Mouse (Mus musculus) neutrophil, adult 83 days (primary cell): Measurements from ENCODE around the gene Det1. TPM values are rescaled to one million over a fixed set of nuclear protein-coding genes. Genes with fewer than 3 reads are reported as not detected.

Source experiments
- total RNA-seq, 2 experiments: library from RNA; stranded (reverse); gene quantifications; one replicate each; pipeline ENCODE4 v1.2.4; 2023

Det1 gene
- 1 to 10 TPM; 5.4 to 5.7 TPM for total RNA-seq

DNA sequence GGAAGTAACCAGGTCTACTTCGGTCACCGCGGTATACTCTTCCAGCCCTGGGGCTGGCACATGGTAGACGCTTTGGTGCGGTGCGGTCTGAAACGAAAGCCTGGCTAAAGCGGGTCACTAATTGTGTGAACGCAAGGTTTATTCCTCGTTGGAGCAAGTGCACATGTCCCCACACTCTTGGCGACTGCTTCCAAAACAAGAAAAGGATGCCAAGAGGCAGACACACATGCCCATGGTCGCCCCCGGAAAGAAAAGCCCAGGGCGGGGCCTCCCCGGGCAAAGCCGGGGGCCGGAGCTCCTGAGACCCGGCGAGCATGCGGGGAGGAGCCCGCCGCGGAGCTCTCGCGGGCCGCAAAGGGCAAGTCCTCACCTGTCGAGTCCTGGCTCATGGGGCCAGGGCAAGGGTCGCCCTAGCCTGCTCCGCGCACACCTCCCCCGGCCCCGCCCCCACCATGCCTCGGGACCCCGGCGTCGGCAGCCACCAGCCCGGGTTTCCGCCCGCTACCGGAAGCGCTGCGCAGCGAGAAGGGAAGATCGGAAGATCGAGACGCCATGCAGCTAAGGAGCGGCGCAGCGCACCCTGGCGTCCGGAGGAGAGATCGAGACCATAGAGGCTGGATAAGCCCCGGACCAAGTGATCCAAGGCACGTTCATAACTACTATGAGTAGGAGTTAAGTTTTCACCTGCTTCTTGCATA, at the start of gene Det1:
Det1 (minus strand) TSS at position 527 of the 698 bp plus-strand sequence.

DNA sequence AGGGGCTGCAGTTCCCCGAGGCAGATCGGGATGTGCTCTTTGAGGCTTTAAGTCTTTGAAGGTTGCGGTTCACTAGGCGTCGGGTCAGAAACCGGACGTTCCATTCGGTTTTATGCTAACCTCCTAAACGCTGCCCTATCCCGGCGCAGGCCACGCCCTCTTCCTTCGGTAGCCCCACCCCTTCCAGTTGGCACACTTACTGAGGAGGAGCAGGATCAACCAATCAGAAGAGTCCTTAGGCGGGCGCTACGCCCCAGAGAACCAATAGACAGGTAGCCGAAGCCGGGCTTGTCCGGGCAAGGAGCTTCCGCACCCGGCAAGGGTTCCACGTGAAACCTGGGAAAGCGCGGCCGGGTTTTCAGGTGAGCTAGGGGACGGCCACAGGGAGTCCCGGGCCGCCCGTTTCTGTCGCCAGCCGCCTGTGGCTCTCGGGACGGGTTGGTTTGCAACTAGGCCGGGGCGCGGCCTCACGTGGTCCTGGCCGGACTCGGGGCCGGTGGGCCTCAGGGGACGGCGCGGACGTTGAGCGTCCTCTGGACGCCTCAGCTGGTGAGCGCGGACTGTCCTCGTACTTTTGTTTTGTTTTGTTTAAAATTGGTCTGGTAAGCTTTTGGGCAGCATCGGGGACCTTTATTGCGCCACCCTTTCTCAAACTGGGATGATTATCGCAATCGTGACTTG, 48.7 kb upstream of the Det1 start, which contains the start of gene Aen:
Aen (plus strand) TSS at position 202 of the 681 bp plus-strand sequence.

GRCm38 (mm10) chr7:78782639-78783581, 64.2 kb downstream of the Det1 start, which contains the start of the genes Mrps11 and Mrpl46:
TSS of gene Mrps11 (plus strand) at chr7:78783119.
TSS of gene Mrpl46 (minus strand) at chr7:78783531.

Other genes with a start within 250 kb of the Det1 start
- gene Ntrk3, start 109.3 kb downstream of the Det1 start, total RNA-seq: not detected
- gene Mrps11, start 64.1 kb downstream of the Det1 start, total RNA-seq: 10 to 100 TPM; 13.4 to 24.8 TPM
- 10 to 100 TPM in 1 of 2 experiments, 1 to 10 TPM in 1; 9.8 to 10.1 TPM for gene Mrpl46, start 63.7 kb downstream of the Det1 start, total RNA-seq
- gene Aen, start 48.6 kb upstream of the Det1 start, total RNA-seq: 1 to 10 TPM; 7.2 to 7.3 TPM
- 10 to 100 TPM; 37.2 to 46.0 TPM for gene Isg20, start 66.2 kb upstream of the Det1 start, total RNA-seq
- under 1 TPM in 1 of 2 experiments, not detected in 1; 0.04 TPM for gene Acan, start 206.2 kb upstream of the Det1 start, total RNA-seq